Mouse (Mus musculus) liver, adult 2 months (tissue): ENCODE data around the gene Foxo4. TPM values are rescaled to one million over a fixed set of nuclear protein-coding genes. Genes with fewer than 3 reads are reported as not detected.

Source experiments
- DNase-seq: peaks from one replicate; pipeline ENCODE4 v3.0.0-alpha.2; 2011; ENCODE audit warnings: low read depth, low spot score; ENCODE audit errors: extremely low read depth
- H3K27ac ChIP-seq: fragments of 200-500 bp; replicated peaks from 2 replicates; pipeline ENCODE4 v1.5.1; 2012; ENCODE audit warnings: low read depth, mild to moderate bottlenecking, control low read depth, inconsistent platforms, low read length; ENCODE audit not compliant: insufficient read depth
- H3K27me3 ChIP-seq: fragments of 200-500 bp; 2 replicates; pipeline ENCODE4 v1.6.1; 2012; ENCODE audit warnings: mild to moderate bottlenecking, moderate library complexity, low read length, inconsistent platforms; ENCODE audit not compliant: control insufficient read depth, insufficient read depth
- H3K36me3 ChIP-seq: fragments of 200-500 bp; 2 replicates; pipeline ENCODE4 v1.6.1; 2012; ENCODE audit warnings: low read length, inconsistent platforms; ENCODE audit not compliant: control insufficient read depth, insufficient read depth
- H3K4me1 ChIP-seq: fragments of 200-500 bp; 2 replicates; pipeline ENCODE4 v1.6.1; 2011; ENCODE audit warnings: low read length; ENCODE audit not compliant: control insufficient read depth, insufficient read depth
- H3K4me3 ChIP-seq: fragments of 200-500 bp; 2 replicates; pipeline ENCODE4 v1.5.1; 2011; ENCODE audit warnings: low read depth, mild to moderate bottlenecking, control low read depth, low read length, moderate library complexity; ENCODE audit not compliant: insufficient read depth
- H3K79me2 ChIP-seq: fragments of 200-500 bp; 2 replicates; pipeline ENCODE4 v1.6.1; 2012; ENCODE audit warnings: inconsistent platforms, mild to moderate bottlenecking, low read length, moderate library complexity; ENCODE audit not compliant: control insufficient read depth, insufficient read depth
- H3K9ac ChIP-seq: fragments of 200-500 bp; 2 replicates; pipeline ENCODE4 v1.6.1; 2012; ENCODE audit warnings: low read depth, mild to moderate bottlenecking, control low read depth, inconsistent platforms, low read length
- CTCF ChIP-seq: fragments of 200-500 bp; IDR thresholded peaks from 2 replicates; pipeline ENCODE4 v1.5.1; 2011; ENCODE audit warnings: low read depth, low read length, control low read depth
- POLR2A ChIP-seq: fragments of 200-500 bp; IDR thresholded peaks from 2 replicates; pipeline ENCODE4 v1.6.1; 2011; ENCODE audit warnings: low read length, control low read depth; ENCODE audit not compliant: insufficient read depth; ENCODE audit errors: extremely low read depth
- WGBS: fragments of 180-500 bp; shearing (Covaris S2); methylation state at CpG from one replicate; pipeline ENCODE4 v1.1.7; 2018; 5-methylcytosine and 5-hydroxymethylcytosine counted together
- polyA plus RNA-seq: library from polyadenylated mRNA; depleted of rRNA; stranded (reverse); fragments of >200 nt; gene quantifications from 2 replicates; pipeline ENCODE4 v1.2.3, GENCODE M21; 2012
- total RNA-seq: library from RNA; depleted of rRNA; stranded (reverse); fragments of >200 nt; gene quantifications from 2 replicates; pipeline ENCODE4 v1.2.3, GENCODE M21; 2014

Gene Foxo4
- total and polyA plus RNA-seq, 2 experiments = 12.9 to 26.5 TPM

- H3K36me3 ChIP-seq = peaks cover 15% of the 10 kb centered on the region; the same call in 1 of the 2 replicates
- no peak overlapping the region for H3K9ac ChIP-seq
- 98% methylated on average over 14 of the region's 14 CpGs for WGBS
- TF ChIP-seq CTCF (no peak), POLR2A (no peak)
- no peak overlapping the region for H3K4me3 ChIP-seq
- H3K27me3 ChIP-seq = no peaks in the 10 kb centered on the region
- H3K27ac ChIP-seq = no peak overlapping the region
- H3K79me2 ChIP-seq = no peaks in the 10 kb centered on the region
- no peak for DNase-seq
- H3K4me1 ChIP-seq = no peaks in the 10 kb centered on the region
These were observed 31.8 kb downstream of the Foxo4 start for GRCm38 (mm10) chrX:101285953-101286670.

DNA sequence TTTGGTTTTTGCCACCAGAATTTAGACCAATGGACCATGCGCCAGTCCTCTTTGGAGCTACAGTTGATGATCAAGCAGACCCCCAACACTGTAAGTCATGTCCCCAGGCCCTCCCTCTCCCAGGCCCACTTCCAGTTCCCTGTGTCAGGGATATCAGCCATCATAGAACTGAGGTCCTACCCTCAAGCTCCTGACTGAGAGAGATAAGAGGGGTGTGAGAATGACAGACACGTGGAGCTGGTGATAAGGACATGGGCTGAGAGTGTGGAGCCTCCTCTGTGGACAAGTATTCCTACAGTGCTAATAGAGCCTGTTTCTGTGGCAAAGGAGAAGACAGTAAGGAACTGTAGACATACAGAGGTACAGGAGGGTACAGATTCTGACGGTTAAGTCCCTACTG lies 33.2 kb downstream of the Foxo4 start:
- Histone ChIP-seq H3K9ac (no peak overlapping the region), H3K27me3 (no peaks in the 10 kb centered on the region), H3K4me3 (no peak overlapping the region), H3K4me1 (no peaks in the 10 kb centered on the region), H3K27ac (no peak overlapping the region), H3K79me2 (no peaks in the 10 kb centered on the region), H3K36me3 (peaks cover 17% of the 10 kb centered on the region; the same call in 1 of the 2 replicates)
- no peak for TF ChIP-seq POLR2A
- no peak for TF ChIP-seq CTCF
- 87% methylated on average over 3 of the region's 3 CpGs for WGBS
- DNase-seq = no peak

- Histone ChIP-seq H3K4me3 (no peak overlapping the region), H3K79me2 (no peaks in the 10 kb centered on the region), H3K9ac (no peak overlapping the region), H3K27me3 (no peaks in the 10 kb centered on the region), H3K27ac (no peak overlapping the region), H3K36me3 (peaks cover 23% of the 10 kb centered on the region; the same call in 1 of the 2 replicates), H3K4me1 (no peaks in the 10 kb centered on the region)
- DNase-seq = no peak
- TF ChIP-seq POLR2A (no peak), CTCF (no peak)
- 95% methylated on average over 6 of the region's 6 CpGs for whole genome bisulfite sequencing
These were observed 34.1 kb downstream of the Foxo4 start for GRCm38 (mm10) chrX:101288432-101288831.

- no peak for DNase-seq
- 98% methylated on average over 7 of the region's 7 CpGs for WGBS
- no peak overlapping the region for H3K4me3 ChIP-seq
- no peak overlapping the region for H3K9ac ChIP-seq
- peaks cover 25% of the 10 kb centered on the region; the same call in 1 of the 2 replicates for H3K36me3 ChIP-seq
- no peaks in the 10 kb centered on the region for H3K79me2 ChIP-seq
- no peaks in the 10 kb centered on the region for H3K27me3 ChIP-seq
- no peak overlapping the region for H3K27ac ChIP-seq
- H3K4me1 ChIP-seq = no peaks in the 10 kb centered on the region
- no peak for TF ChIP-seq POLR2A
- TF ChIP-seq CTCF = no peak
These were observed 34.7 kb downstream of the Foxo4 start for GRCm38 (mm10) chrX:101289037-101289436.

DNA sequence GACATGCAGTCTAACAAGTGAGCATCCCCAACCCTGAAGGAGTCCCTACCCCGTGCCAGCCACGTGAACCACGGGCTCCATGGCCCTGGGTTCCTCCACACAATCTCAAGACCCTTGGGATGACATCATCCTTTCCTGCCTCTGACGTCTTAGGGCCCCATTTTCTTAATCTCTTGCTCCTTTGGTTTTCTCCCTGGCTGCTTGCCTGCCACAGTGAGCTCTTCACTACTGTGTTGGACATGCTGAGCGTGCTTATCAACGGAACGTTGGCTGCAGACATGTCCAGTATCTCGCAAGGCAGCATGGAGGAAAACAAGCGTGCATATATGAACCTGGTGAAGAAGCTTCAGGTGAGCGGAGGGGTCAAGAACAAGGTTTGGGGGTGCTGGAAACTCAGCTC lies 35.8 kb downstream of the Foxo4 start:
- H3K4me1 ChIP-seq = no peaks in the 10 kb centered on the region
- no peak for DNase-seq
- H3K9ac ChIP-seq = no peak overlapping the region
- 92% methylated on average over 10 of the region's 10 CpGs for WGBS
- TF ChIP-seq CTCF = no peak
- H3K27me3 ChIP-seq = no peaks in the 10 kb centered on the region
- H3K27ac ChIP-seq = no peak overlapping the region
- H3K36me3 ChIP-seq = peaks cover 29% of the 10 kb centered on the region; the same call in 1 of the 2 replicates
- no peaks in the 10 kb centered on the region for H3K79me2 ChIP-seq
- no peak overlapping the region for H3K4me3 ChIP-seq

GRCm38 (mm10) chrX:101299055-101299454 lies 44.7 kb downstream of the Foxo4 start, which contains the start of gene Nlgn3:
Gene Nlgn3, plus strand, starts transcription at chrX:101299168.
- WGBS = 5% methylated on average over 2 of the region's 24 CpGs
- no peak for DNase-seq
- Histone ChIP-seq H3K27me3 (0 out of 2 replicates have a peak, but pooled peaks cover 3% of the 10 kb centered on the region), H3K4me1 (no peaks in the 10 kb centered on the region; the same call in 1 of the 2 replicates), H3K79me2 (no peaks in the 10 kb centered on the region), H3K27ac (no peak within 1 kb of the TSS), H3K4me3 (no peak within 1 kb of the TSS; the same call in 1 of the 2 replicates), H3K36me3 (peaks cover 5% of the 10 kb centered on the region; the same call in 1 of the 2 replicates), H3K9ac (no peak within 1 kb of the TSS)
- TF ChIP-seq POLR2A = no peak
- TF ChIP-seq CTCF = no peak
